Mouse (Mus musculus) brain, embryonic 14.5 days (tissue): ENCODE measurements at regions not wholly inside any gene's neighbourhood (a gene's known extent, or its start where the extent isn't known, plus 50 kb on each side); places are given as distances from the start of the nearest gene placed in this dataset.

Source experiments
- CTCF ChIP-seq: fragments of 200-500 bp; IDR thresholded peaks from 2 replicates; pipeline ENCODE4 v1.5.1; 2012; ENCODE audit warnings: inconsistent platforms, mild to moderate bottlenecking, moderate library complexity, borderline replicate concordance; ENCODE audit not compliant: insufficient read depth, insufficient read length; ENCODE audit errors: extremely low read depth
- POLR2A ChIP-seq: fragments of 200-500 bp; IDR thresholded peaks from 2 replicates; pipeline ENCODE4 v1.6.1; 2012; ENCODE audit warnings: mild to moderate bottlenecking, inconsistent platforms, borderline replicate concordance; ENCODE audit not compliant: poor library complexity, insufficient read depth, insufficient read length, severe bottlenecking; ENCODE audit errors: extremely low read depth

DNA sequence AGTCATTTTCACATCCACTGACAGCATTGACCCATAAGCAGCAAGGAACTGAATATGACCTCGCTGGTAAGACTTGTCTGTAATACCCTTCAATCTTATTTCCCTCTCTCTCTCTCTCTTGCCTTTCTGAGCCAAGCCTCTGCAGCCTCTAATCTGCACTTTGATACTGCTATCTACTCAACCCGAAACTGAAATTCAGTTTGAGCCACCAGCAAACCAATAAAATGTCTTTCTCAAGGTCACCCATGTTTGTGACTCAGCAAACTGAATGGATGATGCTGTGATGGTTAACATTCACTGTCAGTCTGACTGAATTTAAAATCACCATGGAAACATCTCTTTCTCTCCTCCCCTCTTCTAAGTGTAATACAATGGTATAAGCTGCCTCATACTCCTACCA, 132.0 kb downstream of the Qdpr start:
- TF ChIP-seq POLR2A (no peak), CTCF (no peak)
